Mouse (Mus musculus): ENCODE data around the gene Klrb1b.

Gene Klrb1b

DNA sequence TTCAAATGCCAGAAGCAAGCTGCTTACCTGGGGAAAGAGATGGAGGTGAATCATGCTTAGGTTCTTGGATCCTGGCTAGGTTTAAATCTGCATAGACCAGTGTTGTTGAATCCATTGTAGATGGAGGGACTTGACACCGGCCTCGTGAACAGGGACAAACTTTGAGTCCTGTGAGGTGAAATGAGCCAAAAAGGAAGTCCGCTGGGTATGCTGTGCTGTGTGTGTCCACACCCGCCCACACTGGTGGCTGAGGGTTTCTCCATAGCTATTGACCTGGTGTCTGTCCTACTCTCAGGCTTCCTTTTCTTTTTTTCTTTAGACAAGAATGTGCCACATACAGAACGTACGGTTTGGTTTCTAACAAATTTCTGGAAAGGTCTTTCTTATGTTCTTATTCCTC lies at the start of gene Klrb1b, which contains the start of gene Gm44511:
Klrb1b (minus strand) TSS at position 200 of the 400 bp plus-strand sequence.
Gm44511 (minus strand) TSS at position 184 of the 400 bp plus-strand sequence.
- DNase-seq (ENCODE audit: low spot score), result no peak

DNA sequence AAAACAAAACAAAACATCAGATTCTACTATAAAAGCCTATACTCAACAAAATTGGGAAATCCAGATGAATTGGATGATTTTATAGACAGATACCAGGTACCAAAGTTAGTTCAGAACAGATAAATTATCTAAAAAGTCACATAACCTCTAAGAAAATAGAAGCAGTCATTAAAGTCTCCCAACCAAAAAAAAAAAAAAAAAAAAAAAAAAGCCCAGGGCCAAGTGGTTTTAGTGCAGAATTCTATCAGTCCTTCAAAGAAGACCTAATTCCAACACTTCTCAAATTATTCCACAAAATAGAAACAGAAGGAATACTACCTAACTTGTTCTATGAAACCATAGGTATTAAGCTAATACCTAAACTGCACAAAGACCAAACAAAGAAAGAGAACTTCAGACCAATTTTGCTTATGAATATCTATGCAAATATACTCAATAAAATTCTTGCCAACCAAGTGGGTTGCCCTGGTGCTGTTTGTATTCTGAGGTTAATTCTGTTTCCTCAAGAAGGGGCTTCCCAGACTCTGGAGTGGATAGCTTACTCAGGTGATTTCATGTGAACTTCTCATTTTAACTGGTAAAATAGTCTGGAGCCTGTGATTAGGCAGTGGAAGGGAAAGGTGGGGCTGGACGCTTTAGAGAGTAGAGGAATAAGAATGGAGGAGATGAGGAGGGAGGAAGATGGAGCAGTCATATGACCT lies 45.9 kb upstream of the Klrb1b start:
- no peak for DNase-seq (ENCODE audit: low spot score)

DNA sequence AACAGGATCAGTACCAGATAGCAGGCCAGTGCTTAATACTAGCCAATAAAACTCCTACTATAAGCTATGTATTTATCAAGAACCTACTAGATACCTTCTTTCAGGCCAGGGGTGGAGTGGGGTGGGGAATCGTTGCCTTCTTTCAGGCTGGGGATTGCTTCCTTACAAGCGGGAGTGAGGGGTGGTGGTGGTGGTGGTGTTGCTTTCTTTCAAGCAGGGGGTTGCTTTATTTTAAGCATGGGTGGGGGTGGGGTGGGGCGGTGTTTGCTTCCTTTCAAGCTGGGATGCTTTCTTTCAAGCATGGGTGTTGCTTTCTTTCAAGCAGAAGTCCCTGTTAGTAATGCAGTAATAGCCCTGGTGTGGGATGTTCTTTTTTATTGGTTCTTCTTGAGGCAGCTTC lies 42.7 kb upstream of the Klrb1b start:
- DNase-seq (ENCODE audit: low spot score), result no peak

DNA sequence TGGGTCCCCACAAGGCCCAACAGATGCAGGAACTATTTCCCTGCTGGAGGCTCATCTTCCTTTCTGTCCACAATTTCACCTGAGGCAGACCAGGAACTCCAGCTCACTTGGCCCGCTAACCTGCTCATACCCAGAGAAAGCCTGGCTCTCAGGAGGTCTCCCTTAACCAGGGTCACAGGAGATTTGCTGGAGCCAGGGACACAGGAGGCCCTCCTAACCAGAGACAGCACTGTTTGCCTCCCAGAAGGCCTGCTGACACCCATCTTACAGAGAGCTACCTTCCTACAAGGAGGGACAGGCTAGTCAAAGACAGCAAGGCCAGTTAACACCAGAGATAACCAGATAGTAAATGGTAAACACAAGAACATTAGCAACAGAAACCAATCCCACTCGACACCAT lies 31.8 kb upstream of the Klrb1b start:
- DNase-seq (ENCODE audit: low spot score), result no peak

DNA sequence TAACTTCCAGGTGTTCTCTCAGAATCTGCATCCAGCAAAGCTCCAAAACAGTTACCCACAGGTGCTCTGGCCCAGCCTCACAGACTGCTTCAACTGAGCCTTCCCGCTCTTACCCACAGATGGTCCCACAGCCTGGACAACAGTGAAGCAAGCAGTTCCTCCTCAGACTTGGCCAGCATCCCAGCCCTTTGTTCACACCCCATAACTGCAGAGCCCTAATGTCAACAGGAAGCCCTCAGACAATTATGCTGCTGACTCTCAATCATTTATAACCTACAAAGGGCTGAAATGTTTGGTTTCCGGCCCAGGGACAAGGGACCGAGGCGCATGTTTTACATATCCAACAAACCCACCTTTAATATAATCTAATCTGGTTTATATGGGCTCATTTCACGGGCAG lies 30.1 kb upstream of the Klrb1b start:
- DNase-seq (ENCODE audit: low spot score), result no peak

DNA sequence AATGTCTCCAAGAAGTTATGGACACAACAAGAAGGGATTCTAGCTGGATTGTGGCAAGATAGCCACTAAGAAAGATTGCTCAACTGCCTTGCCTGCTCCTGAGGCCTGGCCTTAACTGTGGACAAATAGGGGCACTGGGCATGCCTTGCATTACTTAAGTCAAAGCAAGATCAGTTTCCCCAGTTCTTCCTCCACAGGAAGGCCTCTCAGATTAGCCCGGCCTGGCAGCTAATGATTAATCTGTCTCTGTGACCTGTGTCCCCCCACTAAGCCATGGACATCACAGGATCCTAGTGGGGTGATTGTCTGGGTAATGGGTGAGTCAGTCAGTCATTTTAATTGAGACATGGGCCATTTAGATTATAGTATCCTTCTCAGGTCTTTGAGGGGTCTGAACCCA lies 29.3 kb upstream of the Klrb1b start:
- DNase-seq (ENCODE audit: low spot score), result no peak

DNA sequence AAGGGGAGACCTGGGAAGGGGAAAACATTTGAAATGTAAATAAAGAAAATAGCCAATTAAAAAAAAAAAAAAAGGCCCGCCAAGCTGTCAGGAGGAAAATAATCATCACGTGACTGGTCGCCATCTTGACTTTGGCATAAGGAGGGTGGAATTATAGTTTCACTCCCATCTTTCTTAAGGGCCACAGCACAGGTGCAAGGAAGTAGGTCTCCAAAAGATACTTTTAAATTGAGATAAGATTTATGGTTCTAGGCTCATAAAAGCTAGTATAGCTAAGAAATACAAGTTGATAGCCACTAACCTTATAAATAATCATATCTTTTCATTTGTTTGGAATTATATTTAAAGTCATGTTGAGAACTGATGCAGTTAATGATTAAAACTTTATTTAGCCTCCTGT lies 28.8 kb upstream of the Klrb1b start:
- no peak for DNase-seq (ENCODE audit: low spot score)

DNA sequence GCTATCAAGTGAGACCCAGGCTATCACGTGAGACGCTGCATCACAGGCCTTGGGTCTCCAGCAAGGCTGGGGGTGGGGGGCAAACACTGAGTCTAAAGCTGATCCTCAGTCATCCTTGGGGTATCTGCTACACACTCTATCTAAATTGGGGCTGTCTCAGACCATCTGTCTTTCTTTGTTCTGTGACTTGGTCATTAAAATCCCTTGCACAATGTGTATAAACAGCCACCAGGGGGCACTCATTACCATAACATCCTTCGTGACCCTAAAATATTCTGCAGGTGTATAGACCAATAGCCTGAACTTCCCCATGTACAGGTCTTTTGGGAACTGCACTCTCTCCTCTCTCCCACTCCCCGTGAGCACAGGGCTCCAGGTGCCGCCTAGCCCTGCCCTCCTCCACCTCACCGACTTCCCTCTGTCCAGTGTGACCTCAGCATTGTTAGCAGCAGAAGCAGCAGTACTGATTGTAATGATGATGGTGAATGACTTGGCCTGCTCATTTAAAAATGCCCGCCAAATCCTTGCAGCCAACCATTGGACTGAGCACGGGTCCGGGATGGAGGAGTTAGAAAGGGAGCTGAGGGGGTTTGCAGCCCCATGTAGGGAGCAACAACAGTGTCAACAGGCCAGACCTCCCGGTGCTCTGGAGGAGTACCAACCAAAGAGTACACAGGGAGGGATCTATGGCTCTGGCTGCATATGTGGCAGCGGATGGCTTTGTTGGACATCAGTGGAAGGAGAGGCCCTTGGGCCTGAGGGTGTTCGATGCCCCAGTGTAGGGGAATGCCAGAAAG lies 28.1 kb upstream of the Klrb1b start:
- peak; percentile 70 for DNase-seq (ENCODE audit: low spot score)

DNA sequence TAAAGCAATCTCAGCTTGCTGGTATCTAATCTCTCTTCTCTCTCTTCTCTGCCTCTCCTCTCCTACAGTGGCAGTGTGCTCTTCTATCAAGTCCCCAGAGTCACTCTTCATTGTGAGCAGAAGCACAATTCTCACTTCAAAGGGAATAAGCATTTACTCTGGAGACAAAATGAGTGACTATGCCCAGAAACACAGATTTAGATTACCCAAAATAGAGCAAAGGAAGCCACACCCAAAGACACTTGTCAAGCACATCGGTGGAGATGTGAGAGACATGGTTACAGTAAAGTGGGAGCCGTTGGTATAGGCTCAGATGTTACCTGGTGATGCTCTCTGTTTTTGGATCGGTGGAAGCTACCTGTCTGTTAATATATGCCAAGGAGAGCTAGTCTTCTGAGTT lies 26.6 kb upstream of the Klrb1b start:
- no peak for DNase-seq (ENCODE audit: low spot score)

DNA sequence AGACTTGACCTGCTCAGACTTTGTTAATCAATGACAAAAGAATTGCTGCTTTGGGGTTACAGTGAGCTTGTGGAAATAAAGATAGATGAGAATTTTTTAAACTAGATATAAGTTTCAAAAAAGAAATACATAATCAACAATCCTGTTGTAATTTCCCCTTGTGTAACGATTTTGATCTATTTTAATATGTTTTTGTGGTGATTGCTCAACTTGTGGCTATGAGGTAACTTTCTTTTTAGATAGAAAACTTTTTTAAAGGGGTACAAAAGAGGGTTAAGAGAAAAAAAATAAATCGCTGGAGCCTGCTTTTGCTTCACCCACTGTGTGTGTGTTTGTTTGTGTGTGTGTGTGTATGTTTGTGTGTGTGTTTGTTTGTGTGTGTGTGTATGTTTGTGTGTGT lies 25.0 kb upstream of the Klrb1b start:
- no peak for DNase-seq (ENCODE audit: low spot score)

DNA sequence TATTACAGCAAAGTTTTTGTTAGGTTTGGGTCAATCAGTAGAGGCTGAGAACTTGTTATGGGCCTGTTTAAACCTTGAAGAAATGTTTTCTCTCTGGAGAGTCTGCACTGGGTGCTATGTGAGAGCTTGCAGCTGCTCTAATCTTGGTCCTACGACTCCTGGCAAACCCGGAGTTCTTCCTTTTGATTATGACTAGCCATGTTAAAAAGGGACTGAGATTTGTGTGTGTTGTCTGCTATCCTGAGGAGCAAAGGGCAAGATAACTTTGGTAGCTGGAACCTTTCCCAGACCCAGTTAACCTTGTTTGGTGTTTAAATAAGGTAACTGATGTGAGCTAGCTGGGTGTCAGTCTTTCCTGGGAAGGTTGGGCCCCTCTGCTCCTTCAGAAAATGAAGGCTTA lies 24.5 kb upstream of the Klrb1b start:
- no peak for DNase-seq (ENCODE audit: low spot score)

DNA sequence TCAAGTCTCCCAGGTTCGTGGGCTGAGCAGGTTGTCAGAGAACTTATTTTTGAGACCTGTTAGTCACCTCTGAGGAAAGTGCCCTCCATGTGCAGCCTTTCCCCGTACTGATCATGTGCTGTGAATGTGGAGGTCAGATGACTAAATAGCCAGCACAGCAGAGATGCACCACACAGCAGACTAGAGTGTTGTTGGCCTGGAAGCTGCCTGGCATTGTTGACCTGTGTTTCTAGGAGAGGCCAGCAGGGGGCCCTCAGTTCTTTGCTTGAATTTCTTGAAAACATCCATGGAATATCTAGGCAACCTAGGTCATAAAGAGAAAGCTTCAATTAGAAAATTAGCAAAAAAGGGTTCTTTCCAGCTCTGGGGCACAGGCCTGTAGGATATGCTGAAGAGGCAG lies 23.8 kb upstream of the Klrb1b start:
- no peak for DNase-seq (ENCODE audit: low spot score)

DNA sequence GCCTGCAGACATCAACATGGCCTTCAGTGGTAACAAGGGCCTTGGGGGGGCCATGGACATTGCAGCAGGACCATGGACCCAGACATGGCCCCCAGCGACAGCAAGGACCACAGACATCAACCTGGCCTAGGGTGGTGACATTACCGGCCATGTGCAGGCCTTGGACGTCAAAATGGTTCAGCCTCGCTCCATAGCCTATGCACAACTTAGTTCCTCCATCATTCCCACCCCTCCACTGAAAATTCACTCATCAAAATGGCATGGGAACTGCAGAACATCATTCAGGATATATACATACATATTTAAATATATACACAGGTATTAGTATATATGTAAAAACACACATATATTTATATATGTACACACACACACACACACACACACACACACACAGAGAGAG lies 21.3 kb upstream of the Klrb1b start:
- DNase-seq (ENCODE audit: low spot score), result no peak

DNA sequence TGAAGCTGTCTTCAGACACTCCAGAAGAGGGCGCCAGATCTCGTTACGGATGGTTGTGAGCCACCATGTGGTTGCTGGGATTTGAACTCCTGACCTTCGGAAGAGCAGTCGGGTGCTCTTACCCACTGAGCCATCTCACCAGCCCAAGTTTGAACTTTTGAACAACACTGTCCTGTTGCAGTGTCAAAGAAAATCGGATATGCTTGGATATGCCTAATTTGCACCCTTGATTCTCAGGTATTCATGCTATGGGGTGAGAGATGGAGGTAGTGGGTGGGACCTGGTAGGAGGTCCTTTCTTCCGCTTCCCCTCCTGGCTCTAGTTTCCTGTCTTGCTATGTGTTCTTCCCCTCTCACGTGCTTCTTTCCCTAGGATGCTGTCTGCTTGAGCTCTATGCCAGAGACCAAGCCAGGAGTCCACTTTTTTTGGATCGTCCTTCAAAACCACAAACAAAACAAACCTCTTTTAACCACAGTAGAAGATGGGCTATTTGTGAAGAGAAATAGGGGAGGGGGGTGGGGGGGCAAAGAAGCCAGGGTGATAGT lies 19.9 kb upstream of the Klrb1b start:
- DNase-seq (ENCODE audit: low spot score), result no peak

DNA sequence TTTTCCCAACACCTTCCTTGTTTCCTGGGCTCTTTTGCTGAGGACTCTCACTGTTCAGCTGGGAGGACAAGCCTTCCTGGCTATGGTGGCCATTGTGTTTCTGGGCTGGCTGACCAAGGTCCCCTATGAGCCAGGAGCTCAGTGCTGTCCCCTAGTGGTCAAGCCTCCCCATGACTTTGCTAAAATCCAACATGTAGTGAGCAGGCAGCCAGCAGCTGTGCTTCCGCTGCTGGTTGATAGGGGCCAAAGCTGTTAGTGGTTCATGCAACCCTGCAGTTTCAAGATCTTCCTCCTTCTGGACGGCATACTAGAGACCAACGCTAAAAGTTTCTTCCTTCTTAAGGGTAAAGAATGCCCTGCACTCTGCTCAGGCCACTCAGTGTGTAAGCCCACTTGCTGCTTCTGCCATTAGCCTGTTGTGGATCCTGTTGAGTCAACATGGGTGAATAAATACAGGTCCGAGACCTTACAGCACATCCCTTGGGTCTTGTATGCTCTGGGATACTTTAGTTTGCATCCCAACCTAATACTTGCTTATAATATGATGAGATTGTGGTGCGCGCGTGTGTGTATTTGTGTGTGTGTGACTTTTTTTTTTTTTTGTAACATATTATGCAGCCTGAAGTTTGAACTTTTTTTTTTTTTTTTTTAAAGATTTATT lies 19.3 kb upstream of the Klrb1b start:
- peak; percentile 92 for DNase-seq (ENCODE audit: low spot score)

DNA sequence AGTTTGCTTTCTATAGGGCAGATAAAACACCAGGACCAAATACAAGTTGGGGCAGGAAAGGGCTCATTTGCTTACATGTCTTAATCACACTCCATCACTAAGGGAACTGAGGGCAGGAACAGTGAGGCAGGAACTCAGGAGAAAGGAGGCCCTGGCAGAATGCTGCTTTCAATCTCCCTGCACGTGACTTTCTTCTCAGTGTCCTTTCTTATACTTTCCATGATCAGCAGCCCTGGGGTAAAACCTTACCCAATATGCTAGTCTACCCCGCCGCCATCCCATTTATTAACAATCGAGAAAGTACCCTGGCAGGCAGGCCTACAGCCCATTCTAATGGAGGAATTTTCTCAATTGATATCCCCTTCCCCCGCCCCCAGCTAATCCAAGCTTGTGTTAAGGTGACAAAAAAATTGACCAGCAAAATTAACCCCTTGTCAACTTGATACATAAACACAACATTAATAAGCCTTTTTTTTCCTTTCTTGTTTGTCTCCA lies 18.5 kb upstream of the Klrb1b start:
- no peak for DNase-seq (ENCODE audit: low spot score)

DNA sequence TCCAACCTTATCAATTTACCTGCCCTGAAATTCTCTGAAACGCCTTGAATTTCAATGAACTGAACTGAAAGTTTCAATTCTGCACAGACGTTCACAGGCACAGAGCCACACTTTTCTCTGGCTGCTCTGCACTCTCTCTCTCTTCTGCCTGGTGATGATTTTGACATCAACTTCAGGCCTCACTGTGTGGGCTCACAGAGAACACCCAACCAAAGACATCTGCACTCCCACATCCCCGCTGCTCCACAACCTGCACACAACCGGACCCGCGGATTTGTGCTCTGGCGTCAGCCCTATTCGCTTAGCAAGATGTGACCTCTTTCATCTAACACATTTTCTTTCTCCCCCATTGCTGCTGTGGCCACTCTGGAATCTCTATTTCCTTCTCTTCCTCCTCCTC lies 18.0 kb upstream of the Klrb1b start:
- no peak for DNase-seq (ENCODE audit: low spot score)

DNA sequence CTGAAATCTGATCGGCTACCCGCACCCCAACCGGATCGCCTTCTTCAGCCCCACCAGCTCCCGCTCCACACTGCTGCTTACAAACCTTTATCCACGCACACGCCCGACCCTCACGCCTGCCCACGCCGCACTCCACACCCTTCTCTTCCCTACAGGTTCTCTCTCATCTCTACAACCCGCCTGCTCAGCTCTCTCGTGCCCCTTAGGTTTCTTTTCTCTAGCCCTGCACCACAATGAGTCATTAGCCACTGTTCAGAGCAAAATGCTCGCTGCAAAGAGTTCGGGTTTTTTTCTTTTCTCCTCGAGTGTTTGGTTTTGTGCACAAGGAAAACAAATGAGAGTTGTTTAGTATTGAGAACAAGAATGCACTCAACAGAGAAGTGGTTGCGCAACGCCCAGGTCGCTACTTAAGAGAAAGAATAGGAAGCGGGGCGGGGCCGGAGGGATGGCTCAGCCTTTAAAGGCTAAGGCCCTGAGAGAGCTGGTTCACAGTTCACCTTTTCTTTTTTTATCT lies 17.4 kb upstream of the Klrb1b start:
- no peak for DNase-seq (ENCODE audit: low spot score)

DNA sequence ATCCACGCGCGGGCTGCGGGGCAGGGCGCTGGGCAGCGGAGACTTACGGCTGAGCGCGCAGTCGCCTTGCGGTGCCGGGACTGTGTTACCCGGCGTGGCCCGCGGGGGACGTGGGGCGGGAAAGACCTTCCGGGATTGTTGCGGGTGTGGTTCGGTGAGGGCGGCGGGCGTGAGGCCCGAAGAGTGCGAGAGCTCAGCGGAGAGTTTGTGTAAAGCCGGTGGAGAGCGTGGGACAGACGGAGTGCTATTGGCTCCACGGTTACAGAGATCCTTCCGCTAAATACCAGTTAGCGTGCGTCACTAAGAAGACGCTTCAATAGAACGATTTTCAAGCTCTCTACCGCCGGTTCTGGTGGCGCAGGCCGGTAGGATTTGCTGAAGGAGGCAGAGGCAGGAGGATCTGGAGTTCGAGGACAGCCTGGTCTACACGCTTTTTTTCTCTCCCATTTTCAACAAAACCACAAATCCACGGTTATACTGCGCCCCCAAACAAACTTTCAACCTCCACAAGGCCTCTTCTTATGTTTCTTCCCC lies 16.9 kb upstream of the Klrb1b start:
- peak; percentile 95 for DNase-seq (ENCODE audit: low spot score)

DNA sequence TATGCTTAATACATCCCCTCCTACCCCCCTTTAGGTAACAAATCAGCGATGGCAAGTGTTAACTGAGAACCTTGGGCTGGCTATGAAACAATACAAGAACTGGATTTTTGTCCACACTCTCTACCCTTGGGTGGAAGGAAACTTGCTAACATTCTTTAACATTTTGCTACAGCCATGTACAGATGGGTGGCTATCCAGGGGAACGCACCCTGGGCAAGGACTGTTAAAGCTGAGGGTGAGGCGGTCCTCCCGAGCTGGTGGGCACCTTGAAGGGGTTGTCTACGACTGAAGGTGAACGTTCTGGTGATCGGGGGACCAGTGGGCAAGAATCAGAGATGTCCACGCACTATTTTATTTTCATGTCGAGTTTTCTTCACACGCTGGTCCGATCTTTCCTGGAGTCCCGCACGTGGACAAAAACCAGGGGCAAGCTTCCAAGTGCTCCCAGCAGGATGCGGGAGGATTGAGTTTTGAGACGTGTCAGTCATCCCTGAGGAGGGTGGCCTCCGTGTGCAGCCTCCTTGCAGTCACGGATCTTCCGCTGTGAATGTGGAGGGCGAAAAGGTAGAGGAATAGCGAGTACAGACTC lies 16.3 kb upstream of the Klrb1b start:
- no peak for DNase-seq (ENCODE audit: low spot score)

DNA sequence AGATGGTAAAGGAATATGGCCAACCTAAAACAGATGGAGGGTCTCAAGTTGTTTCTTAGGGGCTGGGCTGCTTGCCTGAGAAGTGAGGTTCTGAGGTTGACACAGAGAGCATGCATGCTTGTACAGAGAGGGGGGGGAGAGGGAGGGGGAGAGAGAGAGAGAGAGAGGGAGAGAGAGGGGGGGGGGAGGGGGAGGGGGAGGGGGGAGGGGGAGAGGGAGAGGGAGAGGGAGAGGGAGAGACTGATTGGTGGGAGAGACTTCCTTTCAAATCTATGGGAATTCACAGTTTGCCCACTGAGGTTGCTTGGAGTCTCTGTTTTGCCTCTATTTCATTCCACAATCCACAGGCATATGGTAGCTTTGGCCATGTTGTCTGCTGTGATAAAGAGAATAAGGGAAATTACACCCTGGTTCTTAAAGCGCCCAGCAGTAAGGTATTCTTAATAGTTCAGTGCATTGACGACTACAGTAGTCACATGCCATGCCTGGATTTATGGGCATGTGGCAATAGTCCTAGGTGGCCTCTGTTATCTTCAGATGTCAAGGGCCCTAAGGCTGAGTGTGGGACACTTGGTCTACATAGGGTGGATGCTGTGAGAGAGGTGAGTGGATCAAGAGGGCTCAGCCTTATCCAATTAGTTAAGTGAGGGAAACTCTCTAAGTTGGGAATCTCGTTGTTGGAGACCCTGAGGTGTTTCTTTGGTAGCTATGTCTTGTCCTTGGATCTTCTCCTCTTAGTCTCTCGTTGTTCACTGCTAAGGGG lies 15.4 kb upstream of the Klrb1b start:
- no peak for DNase-seq (ENCODE audit: low spot score)
